Mouse (Mus musculus) small intestine, adult 2 months (tissue): ENCODE measurements around the gene Nkd1.

ENCODE experiments used
- CTCF ChIP-seq: fragments of 200-500 bp; IDR thresholded peaks from 2 replicates; pipeline ENCODE4 v1.5.1; 2012; ENCODE audit warnings: low read depth, mild to moderate bottlenecking, control low read depth, inconsistent platforms, low read length, moderate library complexity, mixed read lengths; ENCODE audit not compliant: insufficient replicate concordance, insufficient read length; ENCODE audit errors: extremely low read depth
- POLR2A ChIP-seq: fragments of 200-500 bp; IDR thresholded peaks from 2 replicates; pipeline ENCODE4 v1.6.1; 2012; ENCODE audit warnings: low read depth, mild to moderate bottlenecking, control low read depth, inconsistent platforms, low read length, moderate library complexity

DNA sequence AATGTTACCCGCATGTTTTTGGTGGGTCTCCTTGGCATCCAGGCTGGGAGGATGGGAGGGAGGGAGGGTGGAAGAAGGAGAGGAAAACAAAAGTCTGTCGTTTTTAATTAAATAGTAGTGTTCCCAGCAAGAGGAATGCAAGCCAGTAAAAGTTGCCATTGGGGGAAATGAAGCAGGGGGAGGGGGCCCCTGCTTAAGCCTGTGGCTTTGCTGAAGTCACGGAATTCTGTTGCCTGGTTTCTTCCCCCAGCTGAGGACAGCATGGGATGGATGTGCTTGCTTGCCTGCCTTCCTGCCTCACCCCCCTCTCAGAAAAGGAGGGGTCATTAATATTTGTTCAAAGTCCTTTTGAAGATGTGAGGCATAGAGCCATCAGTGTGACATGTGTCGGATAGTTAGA, 3.0 kb downstream of the Nkd1 start:
- no peak for TF ChIP-seq POLR2A
- no peak for TF ChIP-seq CTCF
